Mouse (Mus musculus) heart, adult 11 months (tissue): ENCODE data around the gene Hspb1.

ENCODE experiments used
- DNase-seq: peaks from one replicate; pipeline ENCODE4 v3.0.0; 2022

The Hspb1 gene

DNA sequence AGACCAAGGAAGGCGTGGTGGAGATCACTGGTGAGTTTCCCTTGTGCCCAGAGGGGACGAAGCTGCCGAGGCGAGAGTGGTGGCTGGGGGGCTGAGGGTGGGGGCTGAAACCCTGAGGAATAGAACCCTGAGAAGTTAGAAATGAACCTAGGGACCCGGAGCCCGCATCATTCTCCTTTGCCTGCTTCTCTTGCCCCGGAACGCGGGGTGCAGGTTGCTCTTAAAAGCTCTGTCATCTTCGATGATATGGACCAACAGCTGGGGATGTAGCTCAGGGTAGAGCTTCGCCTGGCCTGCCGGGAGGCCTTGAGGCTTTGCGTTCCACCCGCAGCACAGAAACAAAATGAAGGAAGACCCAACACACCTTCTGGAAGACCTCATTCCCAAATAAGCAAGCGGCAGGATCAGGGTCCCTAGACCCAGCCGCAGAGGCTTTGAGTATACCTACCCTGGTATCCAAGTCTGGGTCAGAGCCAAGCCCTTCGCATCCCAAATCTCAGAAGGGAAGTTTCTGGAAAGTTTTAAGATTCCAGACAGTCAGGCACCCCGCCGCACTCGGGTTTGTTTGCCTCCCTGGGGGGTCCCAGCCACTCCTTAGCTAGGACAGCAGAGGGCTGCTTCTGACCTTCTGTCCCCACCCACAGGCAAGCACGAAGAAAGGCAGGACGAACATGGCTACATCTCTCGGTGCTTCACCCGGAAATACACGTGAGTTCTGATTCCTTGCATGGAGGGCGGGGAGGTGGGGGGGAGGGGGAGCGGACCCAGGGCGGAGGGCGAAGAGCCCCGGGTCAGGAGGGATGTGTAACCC lies 891 bp downstream of the Hspb1 start:
- peak; percentile 97 for DNase-seq

DNA sequence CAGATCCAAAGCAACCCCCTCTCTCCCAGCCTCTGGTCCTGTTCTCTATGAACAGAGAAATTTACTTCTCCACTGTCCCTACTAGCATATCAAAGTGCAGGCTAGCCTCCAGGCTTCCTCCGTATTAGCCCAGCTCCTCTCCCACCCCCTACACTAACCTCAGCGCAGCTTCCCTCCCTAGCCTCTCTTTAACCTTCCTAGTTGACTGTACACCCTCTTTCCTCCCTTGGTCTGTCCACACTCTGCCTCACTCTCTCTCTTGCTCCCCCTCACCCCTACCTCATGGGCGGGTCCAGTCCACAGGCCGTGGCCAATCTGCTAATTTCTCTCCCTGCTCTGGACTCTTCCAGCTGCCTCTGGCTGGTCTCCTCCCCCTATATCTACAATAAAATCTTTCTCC lies 2.6 kb downstream of the Hspb1 start:
- peak; percentile 85 for DNase-seq

DNA sequence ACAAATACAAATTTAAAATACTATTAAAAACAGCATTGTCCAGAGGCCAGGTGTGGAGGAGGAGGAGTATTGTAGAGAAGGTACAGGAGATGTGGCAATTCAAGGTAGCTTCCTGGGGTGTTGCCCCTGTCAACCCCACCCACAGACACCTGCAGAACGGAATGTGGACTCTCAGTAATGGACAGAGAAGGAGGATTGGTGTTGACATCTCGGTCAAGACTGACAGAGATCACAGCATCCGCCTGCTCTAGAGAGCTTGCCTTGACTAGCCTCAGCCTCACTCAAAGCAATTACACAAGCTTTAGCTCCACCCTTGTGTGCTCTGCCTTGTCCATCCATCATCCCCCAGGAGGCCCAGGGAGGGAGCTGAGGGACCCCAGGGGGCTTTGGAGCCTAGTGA lies 3.2 kb downstream of the Hspb1 start:
- DNase-seq, result peak; percentile 87

DNA sequence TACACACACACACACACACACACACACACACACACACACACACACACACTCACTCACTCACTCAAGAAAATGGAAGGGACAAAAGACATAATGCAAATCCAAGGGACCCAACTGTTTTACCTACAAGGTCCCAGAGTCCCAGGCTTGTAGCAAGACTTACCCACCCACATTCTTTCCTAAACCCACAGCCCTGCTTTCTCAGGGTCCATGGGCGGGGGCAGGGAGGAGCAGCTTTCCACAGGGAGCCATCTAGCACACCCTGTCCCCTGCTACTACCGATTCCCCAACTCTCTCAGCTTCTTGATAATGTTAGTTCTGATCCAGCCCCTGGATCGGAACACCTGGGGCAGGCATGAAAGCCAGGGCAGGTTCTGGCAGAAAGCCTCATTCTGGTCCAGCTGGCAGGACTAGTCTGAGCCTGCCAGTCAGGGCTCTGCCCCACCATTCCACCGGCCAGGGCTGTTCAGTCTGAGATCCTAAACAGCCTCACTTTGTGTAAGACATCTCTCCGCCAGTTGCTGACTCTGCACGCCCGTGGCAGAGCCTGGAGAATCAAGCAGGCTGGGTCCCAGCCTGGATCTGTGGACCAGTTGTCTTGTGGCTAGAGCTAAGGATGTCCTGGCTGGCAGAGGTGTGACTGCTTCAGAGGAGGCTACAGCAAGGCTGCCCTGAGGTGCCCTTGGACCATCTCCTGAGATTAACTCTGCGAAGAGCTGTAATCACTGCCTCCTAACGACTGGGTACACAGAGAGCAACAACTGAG lies 5.1 kb downstream of the Hspb1 start:
- peak; percentile 90 for DNase-seq

DNA sequence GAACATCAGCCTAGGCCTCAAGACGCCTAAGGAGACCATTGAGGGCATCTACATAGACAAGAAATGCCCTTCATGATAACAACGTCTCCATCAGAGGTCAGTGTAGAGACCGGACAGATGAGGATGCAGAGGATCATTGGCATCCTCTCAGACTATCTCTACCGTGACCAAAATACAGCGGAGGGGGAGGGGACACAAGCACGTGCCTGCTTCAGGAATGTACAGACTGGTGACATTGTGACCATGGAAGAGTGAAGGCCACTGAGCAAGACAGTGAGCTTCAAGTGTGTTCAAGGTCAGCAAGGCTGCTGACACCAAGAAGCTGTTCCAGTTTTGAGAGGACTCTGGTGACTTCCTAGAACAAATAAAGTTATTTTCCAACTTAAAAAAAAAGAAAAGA lies 7.2 kb downstream of the Hspb1 start:
- peak; percentile 79 for DNase-seq

DNA sequence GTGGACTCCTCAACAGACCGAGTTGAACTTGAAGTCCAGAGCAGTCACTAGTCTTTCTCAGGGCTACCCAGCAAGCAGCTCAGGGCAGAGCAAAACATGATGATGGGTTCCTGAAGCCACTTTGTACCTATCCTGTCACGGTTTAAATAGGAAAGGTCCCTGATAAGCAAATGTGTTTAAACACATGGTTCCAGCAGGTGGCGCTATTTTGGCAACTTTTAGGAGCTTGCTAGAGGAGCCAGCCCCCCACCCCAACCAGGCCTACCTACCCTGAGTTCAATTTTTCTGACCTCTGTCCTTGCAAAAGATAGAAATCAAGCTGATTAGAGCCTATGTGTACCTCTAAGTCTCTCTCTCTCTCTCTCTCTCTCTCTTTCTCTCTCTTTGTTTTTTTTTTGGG lies 10.3 kb downstream of the Hspb1 start:
- no peak for DNase-seq

DNA sequence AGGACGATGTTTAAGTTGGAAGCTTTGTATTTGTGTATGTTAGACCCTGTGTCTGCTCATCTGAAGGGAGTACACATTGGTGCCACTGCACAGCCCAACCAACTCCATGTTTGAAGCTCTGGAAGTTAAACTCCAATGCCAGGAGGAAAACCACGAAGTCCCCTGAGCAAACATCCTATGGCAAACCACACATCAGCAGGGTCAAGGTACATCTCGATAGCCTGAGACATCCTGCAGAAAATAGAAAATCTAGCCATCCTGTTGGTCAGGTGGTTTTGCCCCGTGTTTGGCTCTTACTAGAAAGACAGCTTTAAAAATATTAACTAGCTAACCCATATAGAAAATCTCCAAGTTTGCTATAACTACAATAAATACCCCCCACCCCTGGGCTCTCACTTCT lies 11.3 kb downstream of the Hspb1 start:
- DNase-seq, result no peak

DNA sequence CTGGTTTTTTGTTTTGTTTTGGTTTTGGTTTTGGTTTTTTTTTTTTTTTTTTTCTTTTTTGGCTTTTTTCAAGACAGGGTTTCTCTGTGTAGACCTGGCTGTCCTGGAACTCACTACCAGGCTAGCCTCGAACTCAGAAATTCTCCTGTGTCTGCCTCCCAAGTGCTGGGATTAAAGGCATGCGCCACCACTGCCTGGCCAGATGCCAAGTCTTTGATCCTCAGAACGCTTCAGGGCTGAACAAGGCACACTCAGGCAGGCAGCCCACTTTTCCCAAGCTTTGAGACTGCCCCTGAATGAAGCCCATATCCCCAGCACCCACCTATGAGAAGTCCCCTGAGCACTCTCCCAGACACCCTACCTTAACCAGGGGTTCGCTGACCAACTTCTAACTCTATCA lies 12.1 kb downstream of the Hspb1 start:
- DNase-seq, result no peak

DNA sequence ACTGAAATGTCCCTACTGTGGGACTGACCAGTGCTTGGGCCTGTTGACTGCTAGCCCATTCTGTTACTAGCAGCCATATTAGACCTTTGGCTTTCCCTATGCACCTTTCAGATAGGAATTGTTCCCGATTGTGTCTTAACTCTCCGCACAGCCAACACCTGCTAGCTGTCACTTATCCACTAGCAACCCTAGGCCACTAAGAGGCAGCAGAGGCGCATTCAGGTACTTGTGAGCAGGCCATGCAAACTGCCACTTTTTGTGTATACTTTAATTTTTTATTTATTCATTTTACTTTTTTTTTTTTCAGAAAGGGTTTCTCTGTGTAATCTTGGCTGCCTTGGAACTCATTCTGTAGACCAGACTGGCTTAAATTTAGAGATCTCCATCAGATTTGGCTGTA lies 13.0 kb downstream of the Hspb1 start:
- no peak for DNase-seq

DNA sequence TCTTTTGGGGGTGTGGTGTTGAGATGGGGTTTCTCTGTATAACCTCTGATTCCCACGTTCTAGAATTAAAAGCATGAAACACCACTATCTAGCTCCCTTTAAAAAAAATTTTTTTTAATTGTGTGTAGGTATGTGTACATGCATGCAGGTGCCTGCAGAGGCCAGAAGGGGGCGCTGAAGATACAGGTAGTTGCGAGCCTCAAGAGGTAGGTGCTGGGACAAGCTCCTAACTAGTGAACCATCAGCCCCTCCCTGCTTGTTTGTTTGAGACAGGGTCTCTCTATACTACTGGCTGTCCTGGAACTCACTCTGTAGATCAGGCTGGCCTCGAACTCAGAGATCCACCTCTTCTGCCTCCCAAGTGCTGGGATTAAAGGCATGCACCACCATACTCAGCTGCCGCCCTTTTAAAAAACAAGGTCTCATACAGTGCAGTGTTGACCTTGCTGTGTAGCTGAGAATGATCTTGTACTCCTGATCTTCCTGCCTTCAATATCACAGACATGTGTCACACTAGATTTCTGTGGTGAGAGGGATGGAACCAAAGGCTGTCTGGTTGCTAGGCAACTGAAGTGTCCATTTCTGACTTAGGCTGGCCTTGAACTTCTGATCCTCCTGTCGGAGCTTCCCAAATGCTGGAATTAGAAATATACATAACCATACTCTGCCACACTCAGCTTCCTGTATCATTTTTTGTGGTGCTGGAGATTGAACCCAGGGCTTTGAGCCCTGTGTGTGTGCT lies 13.8 kb downstream of the Hspb1 start:
- DNase-seq, result no peak

DNA sequence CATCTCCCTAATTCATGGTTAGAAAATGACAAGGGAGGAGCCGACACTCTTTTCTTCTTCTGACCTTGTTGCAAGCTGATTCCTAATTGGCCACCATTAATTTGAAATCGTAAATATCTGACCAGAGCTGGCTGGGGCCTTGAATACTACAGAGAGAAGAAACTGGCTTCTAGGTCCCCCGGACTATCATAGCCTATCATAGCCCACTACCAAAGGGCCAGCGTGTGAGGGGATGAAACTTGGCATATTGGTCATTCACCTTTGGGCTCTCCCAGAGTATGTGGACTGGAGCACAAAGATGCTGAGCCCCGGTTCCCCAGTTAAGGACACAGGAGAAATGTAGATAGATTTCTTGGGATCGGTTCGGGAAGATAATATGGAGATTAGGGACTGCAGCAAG lies 15.3 kb downstream of the Hspb1 start:
- DNase-seq, result no peak

DNA sequence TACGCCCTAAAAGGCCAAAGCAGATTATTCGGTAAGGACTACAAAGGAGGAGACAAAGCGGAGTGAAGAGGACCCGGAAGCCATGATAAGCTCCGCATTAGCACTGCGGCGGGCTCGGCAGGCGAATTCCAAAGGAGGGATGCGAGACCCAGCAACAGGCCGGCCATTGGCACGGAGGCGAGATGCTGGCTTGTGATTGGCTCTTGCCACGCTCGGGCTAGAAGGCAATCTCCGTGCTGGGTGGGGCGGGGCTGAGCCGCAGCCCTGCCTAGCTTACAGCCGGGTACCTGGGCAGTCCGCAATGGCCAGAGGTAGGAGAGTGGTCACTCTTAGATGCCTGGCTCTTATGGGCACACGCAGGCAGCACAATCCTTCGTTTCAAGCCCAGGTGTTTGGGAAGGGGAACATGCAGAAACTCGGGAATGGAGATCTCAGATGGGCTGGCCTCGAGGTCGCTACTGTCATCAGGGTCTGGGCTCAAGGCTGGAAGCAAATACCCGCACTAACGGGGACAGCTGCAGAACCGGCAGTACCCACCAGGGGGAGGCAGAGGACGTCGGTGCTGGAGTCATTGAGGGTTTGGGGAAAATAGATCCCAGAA lies 15.9 kb downstream of the Hspb1 start:
- DNase-seq, result peak; percentile 99

DNA sequence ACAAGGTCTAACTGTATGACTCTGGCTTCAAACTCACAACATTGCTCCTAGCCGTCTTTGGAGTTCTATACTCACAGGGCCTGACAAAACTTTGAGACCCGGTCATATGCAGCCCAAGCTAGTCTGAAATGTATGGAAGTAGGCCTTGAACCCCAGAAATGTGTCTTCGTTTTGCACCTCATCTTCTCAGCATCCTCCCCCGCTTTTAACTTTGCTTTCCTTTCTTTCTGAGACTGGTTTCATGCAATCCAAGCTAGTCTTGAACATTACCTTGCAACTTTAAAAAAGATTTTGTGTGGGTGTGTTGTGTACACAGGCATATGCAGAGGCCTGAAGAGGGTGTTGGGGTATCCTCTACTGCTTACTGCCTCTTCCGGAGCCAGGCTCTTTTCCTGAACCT lies 16.5 kb downstream of the Hspb1 start:
- no peak for DNase-seq

DNA sequence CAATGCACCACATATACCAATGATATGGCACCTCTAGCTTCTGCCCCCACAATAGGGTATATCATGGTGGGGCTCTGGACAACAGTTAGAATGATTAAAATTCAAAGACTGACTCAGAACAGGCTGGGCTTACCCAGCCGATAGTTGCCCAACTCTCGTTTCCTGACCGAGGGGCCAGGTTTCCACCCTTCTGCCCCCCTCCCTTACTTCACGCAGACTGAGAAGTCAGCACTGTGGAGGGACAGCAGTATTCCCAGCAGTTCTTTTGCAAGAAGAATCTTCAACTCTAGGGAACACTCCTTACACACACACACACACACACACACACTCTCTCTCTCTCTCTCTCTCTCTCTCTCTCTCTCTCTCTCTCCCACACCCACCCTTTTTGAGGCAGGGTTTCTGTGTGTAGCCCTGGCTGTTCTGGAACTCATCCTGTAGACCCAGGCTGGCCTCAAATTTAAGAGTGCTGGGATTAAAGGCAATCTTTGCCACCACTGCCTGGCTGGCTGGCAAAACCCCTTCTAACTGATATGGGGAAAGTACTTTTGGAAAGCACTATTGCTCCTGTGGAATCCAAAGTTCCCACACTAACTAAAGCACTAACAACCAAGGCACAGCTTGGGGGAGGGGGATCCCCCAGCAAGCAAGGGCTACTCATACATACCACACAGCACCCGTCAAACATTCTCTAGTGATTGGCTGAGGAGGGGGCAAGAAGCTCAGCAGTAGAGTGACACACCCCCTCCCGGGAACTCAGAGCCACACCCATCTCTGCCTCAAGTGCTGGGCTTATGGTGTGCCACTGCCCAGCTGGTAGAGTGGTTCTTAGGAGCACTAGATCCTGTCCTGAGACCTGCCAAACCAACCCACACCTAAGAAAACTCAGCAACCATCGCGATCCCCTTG lies 17.9 kb downstream of the Hspb1 start:
- no peak for DNase-seq

DNA sequence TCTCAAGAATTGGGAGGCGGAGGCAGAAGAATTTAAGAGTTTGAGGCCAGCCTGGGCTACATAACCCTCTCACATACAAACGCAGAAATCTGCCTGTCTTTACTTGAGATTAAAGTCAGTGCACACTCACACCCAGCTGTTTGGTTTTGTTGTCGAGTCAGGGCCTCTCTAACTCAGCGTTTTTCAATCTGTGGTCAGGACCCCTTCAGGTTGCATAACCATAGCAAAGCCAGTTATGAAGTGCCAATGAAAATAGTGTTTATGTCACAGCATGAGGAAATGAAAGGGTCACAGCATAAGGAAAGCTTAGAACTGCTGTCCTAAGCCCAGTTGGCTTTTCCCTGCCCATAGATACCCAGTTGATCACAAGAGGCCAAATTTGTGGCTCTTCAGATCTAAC lies 19.1 kb downstream of the Hspb1 start:
- no peak for DNase-seq

DNA sequence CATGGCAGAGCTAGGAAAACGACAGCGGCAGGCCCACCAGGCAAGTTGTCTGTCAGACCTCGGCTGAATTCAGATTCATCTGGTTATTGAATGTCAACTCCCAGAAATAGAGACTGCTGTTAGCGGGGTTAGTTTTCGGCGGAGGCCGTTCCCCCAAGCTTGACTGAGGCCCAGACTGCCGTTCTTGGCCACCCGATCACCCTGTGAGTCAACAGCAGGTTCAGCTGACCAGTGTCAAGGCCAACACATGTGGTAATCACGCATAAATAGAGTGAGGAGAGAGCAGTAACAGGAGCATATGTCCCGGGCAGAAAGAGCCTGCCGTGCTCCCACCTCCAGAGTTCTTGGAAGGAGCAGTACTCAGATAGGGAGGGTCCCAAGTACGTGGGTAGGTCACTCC lies 19.5 kb downstream of the Hspb1 start:
- DNase-seq, result peak; percentile 99

DNA sequence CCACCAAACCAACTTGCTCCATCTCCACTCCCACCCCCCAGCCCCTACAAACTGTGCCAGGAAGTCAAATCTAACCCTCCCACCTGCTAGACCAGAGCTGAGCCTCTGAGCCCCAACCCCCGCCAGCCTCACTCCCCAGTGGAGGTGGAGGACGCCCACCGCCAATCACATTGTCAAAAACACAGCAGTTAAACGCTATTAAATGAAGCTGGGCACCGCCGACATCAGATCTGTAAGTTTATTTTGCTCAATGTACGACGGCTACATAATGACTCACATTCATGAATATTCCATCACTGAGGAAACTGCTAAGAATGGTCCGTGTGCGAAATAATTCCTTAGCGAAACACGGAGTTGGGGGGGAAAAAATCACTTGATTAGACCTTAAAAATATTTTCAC lies 20.5 kb downstream of the Hspb1 start:
- no peak for DNase-seq

DNA sequence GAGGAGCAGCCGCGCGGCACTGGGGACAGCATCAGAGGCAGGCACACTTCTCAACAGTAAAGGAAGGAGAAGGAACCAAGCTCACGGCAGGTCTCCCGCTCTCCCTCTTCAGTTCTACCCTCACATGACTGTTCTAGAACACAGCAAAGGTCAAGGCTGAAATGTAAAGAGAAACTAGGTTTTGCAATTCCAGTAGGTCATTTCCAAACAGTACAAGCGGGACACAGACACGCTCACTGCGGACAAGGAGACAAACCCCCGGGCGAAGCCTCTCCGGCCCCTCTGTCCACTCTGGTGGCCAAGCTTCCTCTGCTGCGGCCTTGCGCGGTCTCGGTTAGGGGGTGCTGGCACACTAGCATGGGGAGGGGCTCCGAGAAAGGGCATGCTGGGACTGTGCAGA lies 21.3 kb downstream of the Hspb1 start:
- DNase-seq, result no peak

DNA sequence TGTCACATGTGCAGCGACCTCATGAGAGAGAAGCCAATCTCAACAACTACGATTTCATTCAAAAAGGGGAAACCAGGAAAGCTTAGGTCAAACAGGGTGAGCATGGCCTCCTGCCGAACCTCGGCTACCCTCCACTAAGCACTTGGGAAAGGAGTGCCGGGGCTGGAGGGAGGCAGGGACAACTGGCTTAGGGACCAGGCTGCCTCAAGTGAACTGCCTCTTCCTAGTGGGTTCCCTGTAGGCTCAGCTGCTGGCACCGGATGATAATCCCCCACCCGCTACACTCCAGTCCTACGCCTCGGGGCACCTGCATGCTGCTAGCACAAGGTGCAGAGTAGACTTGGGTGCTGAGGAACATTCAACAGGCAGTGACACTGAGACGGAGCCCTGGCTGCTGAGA lies 21.9 kb downstream of the Hspb1 start:
- peak; percentile 96 for DNase-seq

DNA sequence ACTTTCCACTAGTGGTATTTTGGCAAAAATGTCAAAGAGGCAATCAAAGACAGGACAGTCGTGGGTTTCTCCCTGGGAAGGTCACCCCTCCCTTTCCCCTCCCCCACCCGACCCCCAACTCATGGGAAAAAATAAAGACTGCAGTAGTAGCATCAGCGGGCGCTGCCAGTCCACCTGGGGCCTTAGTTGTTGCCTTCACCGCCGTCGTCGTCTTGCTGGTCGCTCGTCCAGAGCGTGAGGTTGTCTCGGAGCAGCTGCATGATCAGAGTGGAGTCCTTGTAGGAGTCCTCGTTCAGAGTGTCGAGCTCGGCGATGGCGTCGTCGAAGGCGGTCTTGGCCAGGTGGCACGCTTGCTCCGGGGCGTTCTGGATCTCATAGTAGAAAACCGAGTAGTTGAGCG lies 23.1 kb downstream of the Hspb1 start:
- DNase-seq, result peak; percentile 93

DNA sequence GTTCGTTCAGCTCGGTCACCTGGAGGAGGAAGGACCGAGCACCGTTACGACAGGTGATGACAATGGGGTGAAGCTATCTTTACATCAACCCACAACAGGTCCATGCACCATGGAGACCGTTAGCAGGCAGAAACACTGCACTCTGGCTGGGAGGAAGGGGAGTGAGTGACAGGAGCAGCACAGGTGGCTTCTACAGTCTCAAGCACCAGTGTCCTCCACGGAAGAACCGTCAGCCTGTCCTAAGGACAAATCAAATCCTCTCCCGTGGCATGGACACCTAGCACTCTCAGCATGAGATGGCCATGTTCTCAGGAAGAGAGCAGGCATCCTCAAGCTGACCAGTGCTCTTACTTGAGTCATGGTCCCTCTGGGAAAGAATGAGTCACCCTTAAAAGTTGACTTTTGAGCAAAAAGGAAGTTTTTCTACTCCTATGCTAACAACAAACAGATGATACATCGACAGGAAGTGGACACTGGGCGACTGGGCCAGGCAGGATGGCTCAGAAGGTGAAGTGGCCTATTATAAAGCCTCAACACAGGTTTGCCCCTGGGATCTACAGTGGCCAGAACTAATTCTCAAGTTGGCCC lies 24.0 kb downstream of the Hspb1 start:
- DNase-seq, result peak; percentile 93

DNA sequence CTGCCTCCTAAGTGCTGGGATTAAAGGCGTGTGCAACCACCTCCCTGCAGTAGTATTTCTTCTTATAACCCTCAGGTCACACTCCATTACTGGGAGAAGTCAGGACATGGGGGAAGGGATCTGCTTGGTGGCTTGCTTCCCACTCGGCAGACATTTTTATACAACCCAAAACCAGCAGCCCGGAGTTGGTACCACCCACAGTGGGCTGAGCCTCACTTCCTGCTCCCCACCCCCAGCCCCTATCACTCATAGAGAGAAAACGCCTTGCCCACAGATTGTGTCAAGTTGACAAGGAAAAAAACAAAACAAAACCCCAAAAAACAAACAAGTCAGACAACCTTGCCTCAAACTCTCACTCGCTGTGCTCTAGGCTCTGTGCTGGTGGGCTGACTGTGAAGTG lies 25.5 kb downstream of the Hspb1 start:
- DNase-seq, result peak; percentile 94
